Mouse (Mus musculus) heart, adult 2 months (tissue): ENCODE data around the gene Vasn.

Experiments
- CTCF ChIP-seq: fragments of 200-600 bp; IDR thresholded peaks from 2 replicates; pipeline ENCODE4 v1.8.1; 2022; ENCODE audit warnings: antibody characterized with exemption, mild to moderate bottlenecking, moderate library complexity
- EP300 ChIP-seq: fragments of 200-500 bp; IDR thresholded peaks from 2 replicates; pipeline ENCODE4 v1.6.1; 2011; ENCODE audit warnings: low read depth, low read length, control low read depth; ENCODE audit not compliant: insufficient read depth

DNA sequence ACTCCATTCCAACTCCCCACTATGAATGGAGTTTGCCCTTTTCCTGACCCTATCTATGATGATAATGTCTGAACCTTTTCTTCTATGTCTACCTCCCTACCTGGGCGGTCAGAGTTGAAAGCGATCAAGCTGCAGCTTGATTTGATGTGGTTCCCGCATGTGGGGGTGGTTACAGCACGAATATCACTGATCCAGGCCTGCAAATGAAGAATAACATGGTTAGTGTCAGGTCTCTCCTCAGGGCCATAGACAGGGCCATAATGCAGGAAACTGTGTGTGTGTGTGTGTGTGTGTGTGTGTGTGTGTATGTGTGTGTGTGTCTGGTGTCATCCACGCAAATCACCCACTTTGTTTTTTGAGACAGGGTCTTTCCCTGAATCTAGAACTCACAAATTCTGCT is 37.1 kb downstream of the Vasn start:
- TF ChIP-seq CTCF, result no peak
- no peak for TF ChIP-seq EP300
